Mouse (Mus musculus): ENCODE measurements around the gene Fgfr2. TPM values are rescaled to one million over a fixed set of nuclear protein-coding genes. Genes with fewer than 3 reads are reported as not detected.
A peak's percentile ranks its signal among the peaks of the same experiment; 100 is the strongest.

Fgfr2 gene
- polyA plus RNA-seq, 1 experiment = 14.8 TPM

DNA sequence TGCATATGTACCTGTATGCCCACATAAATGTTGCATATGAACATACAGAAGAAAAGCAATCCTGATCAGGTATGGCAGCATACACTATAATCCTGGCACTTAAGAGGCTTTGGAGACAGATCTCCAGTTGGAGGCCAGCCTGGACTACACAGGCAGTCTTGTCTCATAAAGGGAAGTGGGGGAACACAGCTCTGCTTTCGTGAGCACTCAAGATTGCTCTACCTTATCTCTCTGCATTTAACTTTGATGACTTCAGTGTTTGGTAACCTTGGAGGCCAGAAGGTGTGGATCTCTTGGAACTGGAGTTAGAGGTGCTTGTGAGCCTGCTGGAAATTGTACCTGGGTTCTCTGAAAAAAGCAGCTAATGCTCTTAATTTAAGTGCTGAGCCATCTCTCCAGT is 242.9 kb downstream of the Fgfr2 start:
- DNase-seq = no peak
- Histone ChIP-seq H3K36me3 (ENCODE audit: control insufficient read depth, insufficient read depth, low read length) (peaks cover 17% of the 10 kb centered on the region), H3K4me3 (ENCODE audit: insufficient read depth, low read depth, low read length) (no peak overlapping the region), H3K27me3 (replicated peaks; ENCODE audit: control insufficient read depth, insufficient read depth, low read length) (no peaks in the 10 kb centered on the region), H3K27ac (ENCODE audit: insufficient read depth, low read depth, low read length) (no peak overlapping the region), H3K4me1 (ENCODE audit: control insufficient read depth, insufficient read depth, low read length) (peaks cover 9% of the 10 kb centered on the region)
- 100% methylated on average over 1 of the region's 1 CpGs for WGBS
- TF ChIP-seq CTCF (conservative IDR thresholded peaks at IDR 0.05; ENCODE audit: insufficient read depth, insufficient read length, low read depth, low read length) (no peak), POLR2A (IDR thresholded peaks at IDR 0.05; ENCODE audit: low read depth, low read length) (no peak)

DNA sequence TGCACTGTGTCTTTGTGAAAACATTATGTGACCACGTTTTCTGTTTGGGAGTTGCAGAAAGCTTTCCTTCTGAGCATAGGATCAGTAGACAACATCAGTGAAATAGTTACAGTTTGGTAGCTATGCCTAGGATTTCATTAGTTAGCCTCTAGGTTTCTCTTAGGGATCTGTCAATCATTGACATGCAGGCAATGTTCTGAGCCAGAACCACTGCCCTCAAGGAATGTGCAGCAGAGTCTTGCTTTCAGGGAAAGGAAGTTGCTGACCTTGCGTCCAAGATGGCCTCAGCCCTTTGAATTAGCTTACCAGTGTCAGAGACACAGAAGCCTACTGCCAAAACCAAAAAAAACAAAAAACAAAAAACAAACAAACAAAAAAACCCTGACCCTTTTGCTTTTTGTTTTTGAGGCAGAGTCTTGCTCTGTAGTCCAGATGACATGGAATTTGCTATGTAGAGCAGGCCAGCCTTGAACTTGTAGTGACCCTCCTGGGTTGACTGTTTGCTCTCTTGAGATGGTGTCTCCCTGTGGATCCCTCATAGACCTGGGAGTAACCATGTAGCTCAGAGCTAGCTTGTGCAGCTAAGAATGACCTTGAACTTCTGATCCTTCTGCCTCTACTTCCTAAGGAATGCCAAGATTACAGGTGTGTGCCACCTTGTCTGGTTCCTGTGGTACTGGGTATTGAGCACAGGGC is 247.6 kb downstream of the Fgfr2 start:
- WGBS = 26% methylated on average over 2 of the region's 2 CpGs
- Histone ChIP-seq H3K4me1 (ENCODE audit: control insufficient read depth, insufficient read depth, low read length) (peaks cover 15% of the 10 kb centered on the region), H3K36me3 (ENCODE audit: control insufficient read depth, insufficient read depth, low read length) (peaks cover 18% of the 10 kb centered on the region), H3K4me3 (ENCODE audit: insufficient read depth, low read depth, low read length) (no peak overlapping the region), H3K27ac (ENCODE audit: insufficient read depth, low read depth, low read length) (peak overlapping the region; percentile 88), H3K27me3 (replicated peaks; ENCODE audit: control insufficient read depth, insufficient read depth, low read length) (no peaks in the 10 kb centered on the region)
- DNase-seq = peak; percentile 93
- TF ChIP-seq CTCF (conservative IDR thresholded peaks at IDR 0.05; ENCODE audit: insufficient read depth, insufficient read length, low read depth, low read length) = no peak
- no peak for TF ChIP-seq POLR2A (IDR thresholded peaks at IDR 0.05; ENCODE audit: low read depth, low read length)

DNA sequence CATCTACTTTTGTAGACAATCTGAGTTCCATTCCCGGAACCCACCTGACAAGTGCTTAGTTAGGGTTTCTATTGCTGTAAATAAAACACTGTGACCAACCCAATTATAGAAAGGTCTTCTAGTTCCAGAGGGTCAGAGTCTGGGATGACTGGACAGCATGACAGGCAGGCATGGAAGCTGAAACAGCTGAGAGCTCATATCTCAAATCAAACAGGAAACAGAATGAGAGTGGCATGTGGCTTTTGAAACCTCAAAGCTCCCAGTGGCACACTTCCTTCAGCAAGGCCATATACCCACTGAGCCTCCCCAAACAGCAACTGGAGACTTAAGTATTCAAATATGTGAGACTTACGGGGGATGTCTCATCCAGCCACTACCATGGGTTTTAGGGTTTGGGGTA is 250.1 kb downstream of the Fgfr2 start:
- peaks cover 10% of the 10 kb centered on the region for H3K36me3 ChIP-seq (ENCODE audit: control insufficient read depth, insufficient read depth, low read length)
- peaks cover 17% of the 10 kb centered on the region for H3K4me1 ChIP-seq (ENCODE audit: control insufficient read depth, insufficient read depth, low read length)
- WGBS = 67% methylated on average over 2 of the region's 2 CpGs
- DNase-seq = no peak
- no peak for TF ChIP-seq CTCF (conservative IDR thresholded peaks at IDR 0.05; ENCODE audit: insufficient read depth, insufficient read length, low read depth, low read length)
- H3K27ac ChIP-seq (ENCODE audit: insufficient read depth, low read depth, low read length) = no peak overlapping the region
- no peaks in the 10 kb centered on the region for H3K27me3 ChIP-seq (replicated peaks; ENCODE audit: control insufficient read depth, insufficient read depth, low read length)
- no peak overlapping the region for H3K4me3 ChIP-seq (ENCODE audit: insufficient read depth, low read depth, low read length)

DNA sequence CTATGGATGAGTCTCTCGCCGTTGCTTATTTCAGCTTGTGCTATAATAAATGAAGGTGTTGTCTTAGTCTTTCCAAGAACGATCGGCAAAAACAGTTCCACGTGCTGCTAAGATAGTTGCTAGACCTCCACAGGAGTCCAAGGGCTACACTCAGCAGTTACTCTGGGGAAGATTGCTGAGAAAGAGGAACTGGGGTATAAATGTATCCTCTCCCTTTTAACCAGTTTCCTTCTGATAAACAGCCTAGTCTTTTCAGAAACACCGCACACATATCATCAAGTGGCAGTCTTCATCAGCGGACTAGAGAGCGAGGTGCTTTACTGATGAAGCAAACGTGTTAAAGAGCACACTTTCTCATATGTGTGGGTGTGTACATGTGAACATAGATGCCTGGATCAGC is 256.8 kb downstream of the Fgfr2 start:
- H3K4me1 ChIP-seq (ENCODE audit: control insufficient read depth, insufficient read depth, low read length) = peaks cover 2% of the 10 kb centered on the region; the same call in 1 of the 2 replicates
- DNase-seq = no peak
- H3K27me3 ChIP-seq (replicated peaks; ENCODE audit: control insufficient read depth, insufficient read depth, low read length) = no peaks in the 10 kb centered on the region
- H3K27ac ChIP-seq (ENCODE audit: insufficient read depth, low read depth, low read length) = no peak overlapping the region
- H3K36me3 ChIP-seq (ENCODE audit: control insufficient read depth, insufficient read depth, low read length) = peaks cover 2% of the 10 kb centered on the region
- H3K4me3 ChIP-seq (ENCODE audit: insufficient read depth, low read depth, low read length) = no peak overlapping the region
- no peak for TF ChIP-seq POLR2A (IDR thresholded peaks at IDR 0.05; ENCODE audit: low read depth, low read length)
- TF ChIP-seq CTCF (conservative IDR thresholded peaks at IDR 0.05; ENCODE audit: insufficient read depth, insufficient read length, low read depth, low read length) = no peak
- 90% methylated on average over 9 of the region's 9 CpGs for WGBS

DNA sequence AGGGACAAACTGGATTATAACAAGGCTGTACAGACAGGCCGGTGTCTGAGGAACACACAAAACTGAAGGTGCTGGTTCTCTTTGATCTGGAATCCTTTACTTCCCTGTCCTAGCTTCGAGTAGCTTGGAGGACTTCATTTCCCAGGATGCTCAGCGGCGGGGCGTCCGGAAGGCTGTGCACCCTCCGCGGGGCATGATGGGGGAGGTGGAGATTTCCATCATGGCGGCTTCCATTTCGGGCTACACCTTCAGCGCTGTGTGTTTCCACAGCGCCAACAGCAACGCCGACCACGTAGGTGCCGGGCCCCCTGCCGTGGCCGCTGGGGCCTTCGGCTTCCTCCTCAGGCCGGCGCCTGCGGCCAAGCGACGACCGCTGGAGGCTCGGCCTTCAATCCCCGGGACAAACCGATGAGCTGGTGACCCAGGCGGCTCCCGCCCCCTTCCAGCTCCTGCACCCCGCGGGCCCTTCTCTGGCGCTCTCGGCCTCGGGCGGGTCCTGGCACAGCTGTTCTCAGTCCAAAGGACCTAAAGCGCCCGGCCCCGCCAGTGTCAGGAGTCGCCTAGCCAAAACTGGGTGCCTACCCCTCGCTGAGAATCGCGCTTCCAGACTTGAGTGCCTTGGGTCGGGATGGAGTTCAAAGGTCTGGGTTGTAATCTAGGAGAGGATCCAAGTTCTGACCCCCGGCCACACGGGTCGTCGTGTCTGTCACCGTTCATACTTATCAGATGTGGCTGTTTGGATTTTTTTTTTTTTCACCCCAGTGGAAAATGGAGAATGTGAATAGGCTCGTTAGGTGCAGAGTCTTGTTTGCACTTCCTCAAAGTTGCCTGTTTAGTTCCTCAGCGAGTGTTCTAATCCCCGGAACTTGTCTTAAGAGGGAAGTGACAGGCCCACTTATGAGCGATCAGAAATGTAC is 263.9 kb downstream of the Fgfr2 start, which contains the start of gene Abraxas2:
Gene Abraxas2, plus strand, starts transcription at position 184 of the 917 bp plus-strand sequence.
- Histone ChIP-seq H3K27me3 (replicated peaks; ENCODE audit: control insufficient read depth, insufficient read depth, low read length) (no peaks in the 10 kb centered on the region), H3K36me3 (ENCODE audit: control insufficient read depth, insufficient read depth, low read length) (no peaks in the 10 kb centered on the region), H3K27ac (ENCODE audit: insufficient read depth, low read depth, low read length) (peak within 1 kb of the TSS; percentile 76), H3K4me1 (ENCODE audit: control insufficient read depth, insufficient read depth, low read length) (peaks cover 2% of the 10 kb centered on the region; the same call in 1 of the 2 replicates), H3K4me3 (ENCODE audit: insufficient read depth, low read depth, low read length) (peak within 1 kb of the TSS; percentile 85)
- TF ChIP-seq POLR2A (IDR thresholded peaks at IDR 0.05; ENCODE audit: low read depth, low read length) (no peak), CTCF (conservative IDR thresholded peaks at IDR 0.05; ENCODE audit: insufficient read depth, insufficient read length, low read depth, low read length) (no peak)
- WGBS = 1% methylated on average over 53 of the region's 53 CpGs
- DNase-seq = peak; percentile 95

DNA sequence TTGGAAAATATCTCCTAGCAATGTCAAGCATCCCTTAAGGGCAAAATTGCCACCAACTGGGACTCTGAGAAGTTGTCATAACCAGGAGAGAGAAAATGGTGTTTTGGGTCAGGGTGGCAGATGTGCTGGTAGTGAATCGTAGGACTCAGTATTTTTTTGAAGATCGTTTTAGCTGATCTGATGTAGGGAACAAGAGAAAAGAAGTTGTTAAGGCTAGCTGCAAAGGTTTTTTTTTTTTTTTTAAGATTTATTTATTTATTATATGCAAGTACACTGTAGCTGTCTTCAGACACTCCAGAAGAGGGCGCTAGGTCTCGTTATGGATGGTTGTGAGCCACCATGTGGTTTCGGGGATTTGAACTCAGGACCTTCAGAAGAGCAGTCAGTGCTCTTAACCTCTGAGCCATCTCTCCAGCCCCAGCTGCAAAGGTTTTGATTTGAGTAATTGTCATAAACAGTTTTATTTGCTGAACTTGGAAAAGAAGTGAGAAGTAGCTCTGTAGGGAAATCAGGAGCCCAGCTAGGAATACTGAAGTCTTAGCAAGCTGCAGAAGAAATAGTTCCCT is 265.0 kb downstream of the Fgfr2 start:
- no peak for DNase-seq
- no peak for TF ChIP-seq POLR2A (IDR thresholded peaks at IDR 0.05; ENCODE audit: low read depth, low read length)
- 0 out of 2 replicates have a peak, but pooled peaks have one; percentile 4 for TF ChIP-seq CTCF (conservative IDR thresholded peaks at IDR 0.05; ENCODE audit: insufficient read depth, insufficient read length, low read depth, low read length)
- Histone ChIP-seq H3K4me3 (ENCODE audit: insufficient read depth, low read depth, low read length) (no peak overlapping the region), H3K4me1 (ENCODE audit: control insufficient read depth, insufficient read depth, low read length) (peaks cover 2% of the 10 kb centered on the region; the same call in 1 of the 2 replicates), H3K36me3 (ENCODE audit: control insufficient read depth, insufficient read depth, low read length) (no peaks in the 10 kb centered on the region), H3K27ac (ENCODE audit: insufficient read depth, low read depth, low read length) (no peak overlapping the region), H3K27me3 (replicated peaks; ENCODE audit: control insufficient read depth, insufficient read depth, low read length) (no peaks in the 10 kb centered on the region)
- 67% methylated on average over 5 of the region's 5 CpGs for WGBS

All from kidney, adult 2 months (tissue).